Mouse (Mus musculus): ENCODE measurements at regions not wholly inside any gene's neighbourhood (a gene's known extent, or its start where the extent isn't known, plus 50 kb on each side); places are given as distances from the start of the nearest gene placed in this dataset.
"Not testable (repeated sequence)": the region's sequence is repeated elsewhere in the genome, so short reads cannot be mapped to it uniquely, and the experiment has no call there.

- DNase-seq (ENCODE audit: extremely low spot score in 1 of 2, low spot score in 1 of 2) = no peak
Observed at GRCm38 (mm10) chr3:49686182-49686895, 70.8 kb downstream of the Pcdh18 start.

DNA sequence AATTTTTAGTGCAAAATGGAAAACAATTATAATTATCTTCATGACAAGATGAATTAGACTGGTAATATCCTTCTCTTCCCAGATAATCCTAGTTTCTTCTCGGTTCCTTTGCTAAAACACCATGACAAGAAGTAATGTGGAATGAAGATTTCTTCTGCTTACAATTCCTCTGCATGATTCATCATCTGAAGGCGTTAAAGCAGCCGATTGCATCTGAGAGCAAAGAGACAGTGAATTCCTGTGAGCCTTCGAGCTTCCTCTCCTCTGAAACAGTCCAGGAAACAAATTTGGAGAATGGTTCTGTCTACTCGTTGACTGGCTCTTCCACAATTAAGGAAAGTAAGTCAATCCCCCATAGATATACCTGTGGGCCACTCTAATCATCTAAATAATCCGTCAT is 82.2 kb downstream of the Pcdh18 start:
- DNase-seq (ENCODE audit: extremely low spot score in 1 of 2, low spot score in 1 of 2) = peak in 1 of 2 experiments; percentile 42

DNA sequence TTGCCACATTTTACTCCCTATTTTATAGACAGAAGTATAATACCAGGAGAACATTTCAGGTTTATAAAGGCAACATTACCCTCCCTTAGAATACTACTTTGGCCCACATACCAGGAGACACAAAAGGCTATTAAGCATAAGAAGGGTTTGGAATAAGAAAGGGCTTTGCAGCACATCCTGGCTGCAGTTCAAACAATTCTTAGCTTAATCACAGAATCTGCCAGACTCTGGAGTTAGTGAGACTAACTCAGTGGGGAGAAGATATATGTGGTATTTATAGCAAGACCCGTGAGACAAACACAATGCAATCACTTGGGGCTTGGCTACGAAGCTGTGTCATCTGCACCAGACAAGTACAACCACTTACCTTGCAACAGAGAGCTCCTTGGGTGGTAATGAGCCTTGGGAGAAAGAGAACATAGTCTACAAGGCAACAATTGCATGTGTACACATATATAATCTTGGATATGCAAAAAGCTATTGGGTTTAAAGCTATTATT is 84.4 kb downstream of the Pcdh18 start:
- DNase-seq (ENCODE audit: extremely low spot score in 1 of 2, low spot score in 1 of 2) = peak in 1 of 2 experiments; percentile 11

GRCm38 (mm10) chr3:49667543-49668338 is 89.4 kb downstream of the Pcdh18 start:
- DNase-seq (ENCODE audit: extremely low spot score in 1 of 2, low spot score in 1 of 2) = no peak

DNA sequence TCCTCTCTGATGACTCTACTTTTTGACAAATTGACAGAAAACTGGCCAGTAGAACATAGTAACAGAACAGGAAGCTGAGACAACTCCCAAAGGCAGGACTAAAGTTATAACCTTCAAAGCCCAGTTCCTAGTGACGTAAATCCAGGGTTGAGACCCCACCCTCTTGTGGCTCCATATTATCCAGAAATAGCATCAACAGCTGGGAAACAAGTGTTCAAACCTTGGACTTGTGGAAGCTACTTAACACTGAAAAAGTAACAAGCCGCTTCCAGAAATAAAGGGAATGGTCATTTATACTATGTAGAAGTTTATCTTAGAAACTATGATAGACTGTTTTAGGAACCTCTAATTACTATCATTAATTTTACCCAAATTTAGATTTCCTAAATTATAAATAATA is 90.6 kb downstream of the Pcdh18 start:
- no peak for DNase-seq (ENCODE audit: extremely low spot score in 1 of 2, low spot score in 1 of 2)

GRCm38 (mm10) chr3:49648895-49649175 is 108.3 kb downstream of the Pcdh18 start:
- DNase-seq (ENCODE audit: extremely low spot score in 1 of 2, low spot score in 1 of 2) = no peak

- peak in 1 of 2 experiments; percentile 20 for DNase-seq (ENCODE audit: extremely low spot score in 1 of 2, low spot score in 1 of 2)
Observed at GRCm38 (mm10) chr3:49648040-49648894, 108.9 kb downstream of the Pcdh18 start.

DNA sequence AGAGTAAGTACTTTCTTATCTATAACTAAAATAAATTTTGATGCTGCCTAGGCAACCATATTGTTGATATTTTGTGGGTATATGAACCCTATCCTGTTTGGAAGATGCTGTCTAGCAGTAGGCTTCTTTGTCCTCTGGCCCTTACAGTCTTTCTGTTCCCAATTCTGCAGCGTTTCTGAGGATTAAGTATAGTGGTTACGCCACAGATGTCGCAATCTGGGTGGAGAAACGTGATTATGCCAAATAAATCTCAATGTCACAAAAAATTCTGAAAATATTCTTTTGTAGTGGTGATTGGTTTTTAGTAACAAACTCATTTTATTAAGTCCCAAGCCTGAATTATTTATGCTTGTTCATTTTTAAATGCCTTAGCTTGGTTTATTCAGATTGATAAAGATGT is 112.1 kb downstream of the Pcdh18 start:
- DNase-seq (ENCODE audit: extremely low spot score in 1 of 2, low spot score in 1 of 2) = no peak

- DNase-seq (ENCODE audit: extremely low spot score in 1 of 2, low spot score in 1 of 2) = no peak
Observed at GRCm38 (mm10) chr3:49643871-49644270, 113.3 kb downstream of the Pcdh18 start.

DNA sequence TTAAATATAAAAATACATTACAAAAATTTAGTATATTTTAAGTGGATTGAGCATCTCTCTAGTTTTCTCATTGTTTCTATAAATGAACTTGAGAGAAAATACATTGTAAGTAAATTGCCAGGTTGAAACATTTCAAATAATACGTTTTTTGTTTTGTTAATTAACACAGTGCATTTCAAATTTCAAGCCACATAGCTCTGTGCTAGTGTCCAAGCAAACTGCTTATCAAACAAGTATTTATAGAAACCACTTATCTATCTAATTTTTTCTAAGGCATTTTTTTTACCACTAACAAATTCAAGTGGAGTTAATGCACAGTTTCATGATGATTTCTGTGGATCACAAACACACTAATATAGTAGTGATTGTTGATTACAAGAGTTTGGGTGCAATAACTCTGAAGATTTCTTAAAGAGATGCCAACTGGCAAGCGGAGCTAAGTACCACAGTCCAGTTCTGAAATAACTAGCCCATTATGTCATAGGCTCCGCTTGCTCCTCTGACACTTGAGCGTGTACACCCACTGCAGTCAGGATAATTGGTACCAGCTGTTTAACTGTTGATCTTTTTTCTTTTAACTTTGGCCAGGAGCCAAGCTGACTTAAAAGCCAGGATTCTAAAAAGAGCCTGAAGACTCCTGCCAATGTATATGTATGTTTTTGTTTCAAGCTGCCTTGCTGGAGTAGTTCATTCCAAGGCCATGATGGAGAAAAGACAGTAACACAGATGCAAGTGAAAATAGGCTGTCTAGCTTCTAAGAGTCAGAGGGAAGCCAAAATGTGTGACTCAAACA is 115.0 kb downstream of the Pcdh18 start:
- peak; percentile 26 to 59 for DNase-seq (ENCODE audit: extremely low spot score in 1 of 2, low spot score in 1 of 2)

DNA sequence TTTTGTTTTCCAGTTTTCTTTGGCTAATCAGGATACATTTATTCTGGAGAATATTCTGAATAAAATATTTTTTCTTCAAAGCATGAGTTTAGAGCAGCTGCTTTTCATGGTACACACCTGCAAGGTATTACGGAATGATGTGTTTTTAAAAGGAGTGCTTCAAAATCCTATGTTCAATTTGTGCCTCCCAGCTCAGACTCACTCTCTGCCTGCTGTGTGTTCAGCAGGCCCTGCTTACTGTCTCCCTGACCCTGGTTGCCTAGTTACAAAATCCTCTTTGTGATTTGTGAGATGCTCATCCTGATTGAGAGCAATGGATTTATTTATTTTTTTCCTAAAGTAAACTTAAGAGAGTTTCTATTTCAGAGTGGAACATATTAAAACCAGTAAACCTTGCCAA is 115.7 kb downstream of the Pcdh18 start:
- no peak for DNase-seq (ENCODE audit: extremely low spot score in 1 of 2, low spot score in 1 of 2)

- no peak for DNase-seq (ENCODE audit: extremely low spot score in 1 of 2, low spot score in 1 of 2)
Observed at GRCm38 (mm10) chr3:49638601-49639000, 118.5 kb downstream of the Pcdh18 start.

GRCm38 (mm10) chr3:49636676-49637075 is 120.4 kb downstream of the Pcdh18 start:
- DNase-seq (ENCODE audit: extremely low spot score in 1 of 2, low spot score in 1 of 2) = no peak

- DNase-seq (ENCODE audit: extremely low spot score in 1 of 2, low spot score in 1 of 2) = no peak
Observed at GRCm38 (mm10) chr3:49592706-49593451, 164.2 kb downstream of the Pcdh18 start.

- DNase-seq (ENCODE audit: extremely low spot score in 1 of 2, low spot score in 1 of 2) = no peak
Observed at GRCm38 (mm10) chr3:49590234-49590633, 166.9 kb downstream of the Pcdh18 start.

DNA sequence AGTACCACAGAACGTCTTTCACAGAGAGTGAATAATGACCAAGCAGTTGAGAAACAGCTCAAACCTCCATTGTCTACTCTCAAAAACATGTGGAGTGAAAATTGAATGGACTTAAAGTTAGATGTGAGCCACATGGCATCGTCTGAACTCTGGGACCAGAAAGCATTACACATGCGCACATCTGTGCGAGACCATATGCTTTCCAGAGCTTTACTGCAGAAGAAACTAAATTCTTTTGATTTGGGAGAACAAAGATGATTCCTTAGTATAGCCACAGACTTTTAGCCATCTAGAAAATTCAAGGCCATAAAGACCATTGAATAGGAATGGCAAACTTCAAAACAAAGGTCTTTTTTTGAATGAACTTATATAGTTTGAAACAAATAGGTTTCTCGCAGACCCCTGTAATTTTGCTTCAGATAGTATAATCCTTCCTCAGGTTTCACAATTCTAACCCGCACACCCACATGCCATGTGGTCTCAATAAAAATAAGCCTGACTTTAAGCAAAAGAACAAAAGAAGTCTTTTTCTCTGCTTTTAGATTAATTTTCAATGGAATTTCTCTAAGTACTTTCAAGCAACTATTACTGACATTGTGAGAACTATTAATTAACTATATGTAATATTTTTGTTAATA is 170.5 kb downstream of the Pcdh18 start:
- DNase-seq (ENCODE audit: extremely low spot score in 1 of 2, low spot score in 1 of 2) = no peak

DNA sequence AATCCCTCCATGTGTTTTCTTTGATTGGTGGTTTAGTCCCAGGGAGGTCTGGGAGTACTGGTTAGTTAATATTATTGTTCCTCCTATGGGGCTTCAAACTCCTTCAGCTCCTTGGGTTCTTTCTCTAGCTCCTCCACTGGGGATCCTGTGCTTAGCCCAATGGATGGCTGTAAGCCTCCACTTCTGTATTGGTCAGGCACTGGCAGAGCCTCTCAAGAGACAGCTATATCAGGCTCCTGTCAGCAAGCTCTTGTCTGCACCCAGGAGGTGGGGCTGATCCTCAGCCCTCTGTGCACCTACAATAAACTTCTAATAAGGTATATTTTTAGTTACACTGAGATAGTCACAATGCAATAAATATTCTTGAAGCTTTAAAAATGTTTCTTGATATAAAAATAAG is 171.2 kb downstream of the Pcdh18 start:
- not testable (repeated sequence) for DNase-seq (ENCODE audit: extremely low spot score in 1 of 2, low spot score in 1 of 2)

GRCm38 (mm10) chr3:49566769-49567729 is 190.1 kb downstream of the Pcdh18 start:
- DNase-seq (ENCODE audit: extremely low spot score in 1 of 2, low spot score in 1 of 2) = no peak

Data from frontal cortex, adult 2 months (tissue).